Mouse (Mus musculus): Measurements from ENCODE around the gene Naglu.

Naglu gene

DNA sequence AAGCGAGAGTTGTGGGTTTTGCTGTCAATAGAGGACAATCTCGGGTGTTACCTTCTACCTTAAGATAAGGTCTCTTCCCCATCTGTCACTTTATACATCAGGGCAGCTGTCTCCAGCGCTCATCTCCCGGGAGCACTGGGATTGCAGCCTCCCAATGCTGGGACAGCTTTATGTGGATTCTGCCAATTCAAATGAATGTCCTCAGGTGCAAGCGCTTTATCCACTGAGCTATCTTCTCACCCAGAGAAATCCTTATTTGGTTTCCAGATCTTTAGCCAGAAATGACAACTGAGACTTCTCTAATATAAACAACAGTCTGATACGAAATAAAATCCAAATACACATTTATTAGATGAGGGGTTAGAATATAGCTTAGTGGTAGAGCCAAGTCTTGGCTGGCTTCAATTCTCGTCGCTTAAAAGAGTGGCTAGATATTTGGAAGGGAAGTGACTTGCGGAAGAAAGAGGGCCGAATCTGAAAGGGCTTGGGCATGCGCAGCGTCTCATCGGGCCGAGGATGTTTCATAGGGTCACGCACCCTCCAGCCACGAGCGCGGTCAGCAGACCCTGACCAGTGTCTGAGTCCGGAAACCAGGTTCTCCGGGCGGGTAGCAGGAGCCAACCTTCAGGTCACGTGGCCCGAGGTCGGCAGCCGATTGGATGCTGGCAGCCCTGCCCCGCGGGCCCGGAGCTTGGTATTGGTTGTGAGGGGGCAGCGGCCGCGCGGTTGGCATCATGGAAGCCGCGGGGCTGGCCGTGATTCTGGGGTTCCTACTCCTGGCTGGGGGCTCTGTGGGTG, at the start of gene Naglu:
Gene Naglu (plus strand): TSS at position 622 of the 798 bp plus-strand sequence.
- DNase-seq, result peak; percentile 97

DNA sequence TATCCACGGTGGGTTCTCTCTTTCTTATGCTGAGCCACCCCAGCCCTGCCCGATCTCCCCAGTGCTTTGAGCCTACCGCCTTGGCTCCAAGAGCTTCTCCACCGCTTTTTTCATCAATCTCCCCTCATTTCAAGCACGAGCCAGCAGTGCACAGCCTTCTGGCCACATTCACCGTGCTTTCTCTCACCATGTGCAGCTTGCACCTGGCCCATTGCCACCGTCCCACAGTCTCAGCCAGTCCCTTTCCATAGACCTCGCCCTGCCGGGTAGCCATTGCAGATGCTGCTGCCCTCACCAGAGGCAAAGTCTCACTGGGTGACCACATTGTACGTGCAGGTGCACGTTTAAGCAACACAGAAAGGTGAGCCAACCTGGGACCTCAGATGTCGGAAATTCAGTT, 46.4 kb upstream of the Naglu start:
- peak; percentile 79 for DNase-seq

DNA sequence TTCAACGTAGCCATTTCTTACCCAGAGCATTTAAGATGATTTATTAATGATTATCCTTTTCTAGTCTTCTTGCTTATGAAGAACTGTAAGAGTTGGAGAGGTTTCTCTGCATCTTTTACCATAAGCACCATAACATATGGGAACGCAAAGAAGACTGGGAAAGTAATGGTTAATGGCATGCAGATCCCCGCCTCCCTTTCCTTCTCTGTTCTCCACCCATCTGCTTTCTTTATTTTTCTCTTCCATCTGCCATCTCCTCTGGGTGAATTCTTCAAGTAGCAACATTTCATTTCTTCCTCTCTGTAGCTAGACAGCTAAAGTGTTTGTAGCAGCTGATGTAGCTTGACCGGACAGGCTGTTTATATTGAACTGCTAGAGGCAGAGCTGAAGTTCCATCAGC, 45.8 kb upstream of the Naglu start:
- DNase-seq, result no peak

DNA sequence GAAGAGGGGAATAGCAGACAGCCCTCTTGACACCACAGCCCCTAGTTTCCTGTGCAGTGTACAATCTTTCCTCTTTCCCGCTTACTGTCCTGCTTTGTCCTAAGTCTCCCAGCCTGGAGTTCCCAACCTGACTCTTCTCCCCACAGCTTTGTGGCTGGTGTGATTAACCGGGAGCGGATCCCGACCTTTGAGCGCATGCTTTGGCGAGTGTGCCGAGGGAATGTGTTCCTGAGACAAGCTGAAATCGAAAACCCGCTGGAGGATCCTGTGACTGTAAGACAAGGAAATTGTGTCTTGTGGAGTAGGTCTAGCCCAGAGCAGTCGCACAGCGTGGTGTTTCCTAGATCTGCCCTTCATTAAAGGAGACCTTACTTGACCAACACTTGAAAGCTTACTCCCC, 42.7 kb upstream of the Naglu start:
- DNase-seq, result no peak

DNA sequence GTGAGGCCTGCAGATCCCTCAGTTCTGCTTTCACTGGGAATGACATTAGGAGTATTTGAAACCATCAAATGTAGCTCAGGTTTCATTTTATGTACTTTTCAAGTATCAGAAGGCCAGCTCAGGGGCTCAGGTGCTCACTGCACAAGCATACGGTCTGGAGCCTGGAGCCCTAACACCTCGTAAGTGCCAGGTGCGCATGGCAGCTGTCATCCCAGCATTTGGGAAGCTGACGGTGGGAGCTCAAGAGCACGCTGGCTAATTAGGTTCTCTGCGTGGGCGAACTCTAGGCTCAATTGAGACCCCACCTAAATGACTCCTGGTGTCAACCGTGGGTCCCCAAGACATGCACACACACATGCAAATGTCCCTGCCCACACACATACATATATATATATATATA, 40.5 kb upstream of the Naglu start:
- peak; percentile 59 for DNase-seq

DNA sequence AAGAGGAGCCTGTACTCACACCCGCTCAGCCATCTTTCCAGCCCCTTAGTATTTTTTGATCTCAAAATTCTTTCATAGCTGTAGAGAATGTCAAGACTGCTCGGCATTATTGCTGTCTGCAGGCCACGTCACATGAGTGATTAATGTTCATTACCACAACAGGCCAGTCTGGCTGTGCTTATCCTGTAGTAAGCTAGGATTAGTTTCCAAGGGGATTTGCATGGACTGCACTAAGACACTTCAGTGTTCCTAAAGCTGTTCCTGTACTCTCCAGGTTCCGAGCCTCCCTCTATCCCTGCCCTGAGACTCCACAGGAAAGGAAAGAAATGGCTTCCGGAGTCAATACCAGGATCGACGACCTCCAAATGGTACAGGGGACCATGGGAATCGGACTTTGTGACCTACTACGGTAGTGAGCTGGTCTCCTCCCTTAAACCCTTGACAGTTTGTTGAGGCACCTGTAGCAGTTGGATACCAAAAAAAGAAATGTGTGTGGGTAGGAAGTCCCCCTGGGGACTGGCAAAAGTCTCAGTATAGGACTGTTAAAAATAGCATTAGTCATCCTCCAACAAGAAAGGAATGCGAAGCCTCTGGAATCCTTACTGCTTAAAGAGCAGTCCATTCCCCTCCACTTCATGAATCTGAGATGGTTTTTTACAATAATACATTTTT, 39.5 kb upstream of the Naglu start:
- DNase-seq, result no peak

DNA sequence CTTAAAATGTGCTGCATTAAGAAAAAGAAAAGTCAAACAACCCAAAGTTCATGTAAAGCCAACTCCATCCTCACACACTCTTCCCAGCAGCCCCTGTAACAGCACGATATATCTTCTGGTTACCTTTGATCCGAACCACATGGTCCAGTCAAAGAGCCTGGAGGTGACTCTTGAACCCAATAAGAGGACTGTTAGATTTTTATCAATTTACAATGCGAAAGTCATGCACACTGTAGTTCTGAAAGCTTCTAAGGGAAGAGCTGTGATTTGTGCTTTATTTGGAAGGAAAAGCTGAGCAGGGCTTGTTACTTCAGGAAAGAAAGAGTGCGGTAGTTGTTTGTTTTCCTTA, 39.0 kb upstream of the Naglu start:
- DNase-seq, result no peak

DNA sequence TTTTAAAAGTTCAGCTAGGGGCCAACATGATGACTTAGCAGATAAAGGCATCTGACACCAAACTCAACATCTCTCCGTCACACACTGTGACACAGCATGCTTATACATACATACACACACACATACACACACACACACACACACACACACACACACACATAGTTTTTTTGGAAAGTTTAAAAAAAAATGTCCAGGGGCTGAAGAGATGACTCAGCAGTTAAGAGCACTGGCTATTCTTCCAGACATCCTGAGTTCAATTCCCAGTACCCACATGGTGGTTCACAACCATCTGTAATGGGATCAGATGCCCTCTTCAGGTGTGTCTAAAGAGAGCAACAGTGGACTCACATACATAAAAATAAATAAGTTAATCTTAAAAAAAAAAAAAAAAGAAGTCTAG, 38.3 kb upstream of the Naglu start:
- DNase-seq, result no peak

DNA sequence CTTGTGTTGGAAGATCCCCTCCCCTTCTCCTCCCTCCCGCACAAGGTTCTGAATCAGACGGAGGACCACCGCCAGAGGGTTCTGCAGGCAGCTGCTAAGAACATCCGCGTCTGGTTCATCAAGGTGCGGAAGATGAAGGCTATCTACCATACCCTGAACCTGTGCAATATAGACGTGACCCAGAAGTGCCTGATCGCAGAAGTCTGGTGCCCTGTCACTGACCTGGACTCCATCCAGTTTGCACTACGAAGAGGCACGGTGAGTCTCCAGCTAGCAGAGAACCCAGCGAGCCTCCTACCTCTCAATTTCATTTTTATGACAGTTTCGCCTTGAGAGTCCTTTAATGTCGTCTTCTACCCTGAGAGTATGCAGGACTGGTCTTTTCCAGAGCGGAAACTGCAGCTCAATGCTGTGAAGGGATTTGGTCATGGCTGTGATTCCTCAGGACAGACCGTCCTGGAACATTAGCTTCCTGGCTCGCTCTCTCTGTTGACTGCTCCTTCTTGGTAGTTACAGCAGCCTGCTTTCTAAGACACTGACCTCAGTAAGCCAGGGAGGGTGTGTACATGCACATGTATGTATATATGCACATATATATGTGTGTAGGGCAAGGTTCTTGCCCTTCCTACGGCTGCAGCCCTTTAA, 35.8 kb upstream of the Naglu start:
- DNase-seq, result no peak

DNA sequence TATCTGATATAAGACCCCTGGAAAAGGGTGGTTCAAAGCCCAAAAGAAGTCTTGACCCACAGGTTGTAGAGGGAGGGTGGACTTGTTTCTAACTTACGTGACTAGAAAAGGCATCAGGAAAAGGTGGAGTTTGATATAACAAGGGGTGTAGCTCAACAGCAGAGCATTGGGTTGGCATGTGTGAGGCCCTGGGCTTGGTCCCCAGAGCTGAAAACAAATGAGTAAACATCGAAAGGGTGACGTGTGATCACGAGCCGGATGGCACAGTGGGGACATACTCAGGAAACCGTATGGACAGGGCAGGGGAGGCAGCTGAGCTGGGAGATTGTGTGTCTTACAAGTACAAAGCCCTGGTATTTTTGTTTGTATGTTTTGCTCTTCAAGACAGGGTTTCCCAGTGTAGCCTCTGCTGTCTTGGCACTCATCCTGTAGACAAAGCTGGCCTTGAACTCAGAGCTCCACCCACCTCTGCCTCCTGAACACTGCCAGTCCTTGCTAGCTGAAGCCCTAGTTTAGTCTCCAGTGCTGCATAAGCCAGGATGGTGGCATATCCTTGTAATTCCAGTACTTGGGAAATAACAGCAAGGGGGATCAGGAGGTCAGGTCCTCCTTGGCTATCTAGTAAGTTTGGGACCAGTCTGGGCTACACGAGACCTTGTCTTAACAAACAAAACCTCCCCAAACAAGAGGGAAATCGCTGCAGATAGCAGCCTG, 35.0 kb upstream of the Naglu start:
- DNase-seq, result no peak

DNA sequence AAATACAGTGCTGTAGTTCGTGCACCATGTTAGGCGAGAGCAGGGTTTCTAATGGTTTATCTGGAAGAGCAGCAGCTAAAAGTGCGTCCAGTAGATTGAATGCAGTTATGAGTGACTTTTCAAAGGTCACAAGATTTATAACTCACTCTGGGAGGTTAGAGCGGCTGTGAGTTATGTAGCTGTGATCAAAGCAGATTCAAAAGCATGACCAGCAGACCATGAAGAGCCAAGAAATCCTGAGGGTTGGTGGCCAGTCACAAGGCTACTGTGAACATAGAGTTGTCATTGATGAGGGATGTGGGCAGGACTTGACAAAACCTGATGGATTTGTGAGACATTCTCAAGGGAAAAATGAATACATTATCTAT, 34.5 kb upstream of the Naglu start:
- no peak for DNase-seq

DNA sequence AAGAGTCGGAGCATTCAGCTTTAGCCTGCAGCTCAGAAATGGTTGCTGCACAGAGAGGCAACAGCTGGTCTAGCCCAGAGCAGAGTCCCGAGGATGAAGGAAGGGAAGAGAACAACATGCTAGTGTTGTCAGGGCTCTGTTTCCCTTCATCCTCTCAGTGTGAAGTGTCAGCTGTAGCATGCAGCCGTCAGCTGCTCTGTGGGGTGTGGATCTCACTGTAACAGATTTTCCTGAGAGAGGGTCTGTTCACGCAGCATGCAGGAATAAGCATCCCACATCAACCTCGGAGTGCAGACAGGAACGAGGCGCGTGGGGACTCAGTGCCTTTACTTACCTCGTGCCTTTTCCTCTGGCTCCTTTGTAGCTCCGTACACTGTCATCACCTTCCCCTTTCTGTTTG, 32.0 kb upstream of the Naglu start:
- DNase-seq, result no peak

DNA sequence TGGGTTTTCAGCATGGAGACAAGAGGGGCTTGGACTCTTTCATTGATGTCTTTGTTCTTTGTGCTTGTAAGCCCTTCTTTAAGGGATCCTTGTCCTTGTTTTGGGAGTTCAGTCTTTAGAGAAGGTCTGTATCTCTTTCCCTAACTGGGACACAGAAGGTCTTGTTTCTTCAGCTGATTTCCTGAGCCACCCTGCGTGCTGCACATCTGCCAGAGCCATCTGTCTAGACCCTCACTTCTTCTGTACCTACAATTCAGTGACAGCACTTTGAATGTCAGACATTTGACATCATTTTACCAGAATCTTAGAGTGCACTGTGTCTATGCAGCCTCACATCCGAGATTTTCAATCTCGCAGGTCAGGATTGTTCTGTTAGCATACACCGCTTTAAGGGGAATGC, 24.0 kb upstream of the Naglu start:
- no peak for DNase-seq

DNA sequence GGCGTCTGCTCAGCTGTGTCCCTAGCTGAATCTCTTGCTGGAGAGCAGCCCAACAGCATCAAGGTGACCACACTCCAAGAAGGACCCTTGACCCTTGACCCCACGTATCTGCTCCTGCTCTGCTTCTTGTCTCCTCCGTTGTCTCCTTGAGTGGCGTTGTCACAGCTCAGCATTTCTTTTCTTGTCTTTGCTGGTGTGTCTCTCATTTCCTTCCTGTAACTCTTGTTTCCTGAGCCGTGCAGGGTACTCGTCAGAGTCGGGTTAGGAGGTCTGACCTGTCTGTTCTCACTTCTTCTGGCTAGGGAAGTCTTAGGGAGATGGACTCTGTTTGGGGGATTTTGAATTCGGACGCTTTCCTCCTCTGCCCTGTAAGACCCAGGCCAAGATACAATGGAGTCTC, 23.4 kb upstream of the Naglu start:
- no peak for DNase-seq

DNA sequence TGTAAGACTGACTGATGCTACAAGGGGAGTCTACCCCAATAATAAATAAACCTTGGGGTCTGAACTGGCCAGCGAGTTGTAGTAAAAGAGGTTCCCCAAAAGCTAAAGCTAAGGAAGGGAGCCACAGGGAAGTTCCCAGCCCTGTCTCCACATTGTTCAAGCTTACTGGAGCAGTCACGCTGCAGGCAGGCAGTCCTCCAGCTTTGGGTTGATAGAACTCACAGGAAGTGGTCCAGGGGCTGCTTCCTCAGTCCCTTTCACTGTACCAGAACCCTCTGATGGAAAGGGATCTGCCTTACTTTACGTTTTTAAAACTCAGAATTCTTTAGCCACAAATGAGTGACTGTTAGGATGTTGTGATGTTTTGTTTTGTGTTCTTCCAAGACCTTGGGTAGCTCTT, 22.3 kb upstream of the Naglu start:
- no peak for DNase-seq

DNA sequence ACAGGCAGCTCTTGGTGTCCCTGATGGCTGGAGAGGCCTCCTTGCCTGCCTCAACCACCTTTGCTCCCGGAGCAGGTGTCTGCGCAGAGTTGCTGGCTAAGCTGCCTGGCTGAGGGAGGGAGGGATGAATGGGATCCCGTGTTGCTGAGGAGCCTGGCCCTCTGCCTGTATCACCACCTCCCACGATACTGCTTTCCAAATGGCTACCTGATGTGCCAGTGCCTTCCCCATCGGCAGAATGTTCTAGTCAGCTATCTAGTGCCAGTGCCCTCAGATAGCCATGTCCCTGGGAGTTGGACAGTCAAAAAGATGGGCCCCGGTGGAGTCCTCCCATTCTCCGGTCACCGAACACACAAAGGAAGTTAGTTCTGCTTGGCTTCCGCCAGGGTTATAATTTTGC, 19.5 kb upstream of the Naglu start:
- DNase-seq, result peak; percentile 85

DNA sequence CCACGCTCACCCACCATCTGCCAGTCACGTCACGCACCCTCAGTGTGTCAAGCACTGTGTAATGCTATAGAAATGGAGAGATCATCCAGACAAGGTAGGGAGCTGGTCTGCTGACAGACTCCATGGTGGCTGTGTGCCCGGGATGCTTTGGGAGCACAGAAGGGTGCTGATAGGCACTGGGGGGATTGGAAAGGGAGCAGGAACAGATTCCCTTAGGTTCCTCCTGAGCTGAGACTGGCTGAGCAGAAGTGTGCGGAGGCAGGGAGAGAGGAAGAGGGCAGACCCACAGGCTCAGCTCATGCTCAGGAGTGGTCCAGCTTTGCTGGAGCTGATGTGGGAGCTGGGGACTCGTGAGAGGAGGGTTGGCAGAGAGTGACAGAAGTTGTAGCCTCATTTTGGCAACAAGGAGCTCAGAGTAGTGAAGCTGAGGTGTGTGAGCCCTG, 18.7 kb upstream of the Naglu start:
- peak; percentile 67 for DNase-seq

DNA sequence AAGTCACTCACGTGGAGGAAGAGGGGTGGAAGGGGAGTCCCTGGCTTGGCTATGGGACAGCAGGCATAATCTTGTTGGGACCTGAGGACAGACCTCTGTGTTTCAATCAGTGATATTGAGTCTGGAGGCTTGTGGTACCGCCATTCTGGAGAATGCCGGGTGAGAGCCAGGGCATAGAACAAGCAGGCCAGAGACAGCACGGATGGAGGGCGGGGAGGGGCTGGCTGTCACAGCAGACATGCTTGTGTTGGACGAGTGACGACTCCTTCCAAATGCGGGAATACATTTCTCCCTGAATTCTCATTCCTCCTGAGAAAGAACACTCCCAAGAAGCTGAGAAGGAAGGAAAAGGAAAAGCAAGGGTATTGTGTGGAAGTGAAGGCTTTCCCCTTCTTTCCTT, 18.2 kb upstream of the Naglu start:
- DNase-seq, result no peak

DNA sequence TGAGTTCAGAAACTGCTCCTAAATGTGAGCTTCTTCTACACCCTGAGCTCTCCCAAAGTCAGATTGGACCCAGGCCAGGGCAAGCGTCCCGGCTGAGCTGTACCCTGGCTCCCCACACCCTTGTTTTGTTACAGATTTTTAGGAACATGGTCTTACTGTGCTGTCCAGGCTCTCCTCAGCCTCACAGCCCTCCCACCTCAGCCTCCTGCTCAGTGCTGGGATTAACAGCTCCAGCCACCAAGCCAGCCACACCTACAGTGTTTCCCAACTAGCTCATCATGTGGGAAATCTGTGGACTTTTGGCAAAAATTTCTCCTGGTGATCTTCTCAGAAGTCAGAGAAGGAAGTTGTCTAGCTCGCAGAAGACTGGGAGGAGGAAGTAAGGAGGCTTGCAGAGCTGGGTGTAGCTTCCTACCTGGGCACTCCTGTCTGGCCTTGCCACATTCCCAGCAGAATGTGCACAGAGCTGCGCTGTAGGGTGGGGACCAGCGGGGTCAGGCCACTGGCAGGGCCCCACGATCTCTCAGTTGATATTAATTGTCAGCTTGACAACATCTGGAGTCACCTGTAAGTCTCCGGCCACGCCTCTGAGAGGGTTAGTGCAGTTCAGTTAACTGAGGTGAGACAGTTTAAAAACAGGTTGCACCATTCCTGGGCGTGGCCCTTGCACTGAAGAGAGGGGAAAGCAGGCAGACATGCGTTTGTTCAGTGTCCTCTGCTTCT, 16.9 kb upstream of the Naglu start:
- no peak for DNase-seq

DNA sequence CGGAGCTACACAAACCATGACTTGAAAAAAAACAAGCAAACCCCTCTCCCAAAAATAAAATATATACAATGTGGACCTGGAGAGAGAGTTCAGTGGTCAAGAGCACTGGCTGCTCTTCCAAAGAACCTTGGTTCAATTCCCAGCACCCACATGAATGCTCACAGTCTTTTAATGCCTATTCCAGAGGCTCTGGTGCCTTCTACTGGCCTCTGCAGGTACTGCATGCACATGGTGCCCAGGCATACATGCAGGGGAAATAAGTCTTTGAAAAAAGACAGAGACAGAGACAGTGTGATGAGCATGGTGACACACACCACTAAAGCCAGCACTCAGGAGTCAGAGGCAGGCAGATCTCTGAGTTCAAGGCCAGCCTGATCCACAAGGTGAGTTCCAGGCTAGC, 15.8 kb upstream of the Naglu start:
- peak; percentile 12 for DNase-seq

DNA sequence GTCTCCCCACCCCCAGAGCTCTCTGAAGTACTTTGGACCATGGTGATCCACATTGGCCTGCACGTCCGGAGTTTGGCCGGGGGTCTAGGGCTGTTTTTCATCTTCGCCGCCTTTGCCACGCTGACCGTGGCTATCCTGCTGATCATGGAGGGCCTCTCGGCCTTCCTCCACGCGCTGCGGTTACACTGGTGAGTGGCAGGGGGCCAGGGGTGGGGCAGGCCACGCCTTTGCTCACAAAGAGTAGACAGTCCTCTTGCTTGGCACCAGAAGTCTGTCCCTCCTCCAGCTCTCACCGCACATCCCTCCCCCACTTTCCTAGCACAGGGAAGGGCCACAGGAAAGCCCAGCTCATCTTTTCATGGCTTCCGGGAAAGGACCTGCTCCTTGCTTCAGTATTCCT, 14.4 kb upstream of the Naglu start:
- peak; percentile 29 for DNase-seq

DNA sequence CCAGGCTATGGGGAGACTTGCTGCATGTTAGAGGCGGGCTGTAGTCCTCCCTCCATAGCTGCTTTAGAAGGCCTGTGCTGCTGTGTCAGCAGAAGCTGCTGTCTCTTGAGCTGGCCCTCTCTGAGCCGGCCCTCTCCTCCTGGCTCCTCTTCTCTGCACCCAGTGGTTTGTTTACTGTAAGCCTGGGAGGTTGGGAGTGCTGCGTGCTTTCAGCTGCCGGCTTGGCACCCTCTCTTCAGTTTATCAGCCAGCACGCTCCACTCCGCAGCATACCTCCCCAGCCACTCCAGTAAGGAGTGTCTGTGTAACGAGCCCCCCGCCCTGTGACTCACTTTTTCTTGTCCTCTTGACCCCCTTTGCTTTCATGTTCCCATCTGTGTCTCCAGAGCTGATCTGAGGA, 12.9 kb upstream of the Naglu start:
- DNase-seq, result no peak

DNA sequence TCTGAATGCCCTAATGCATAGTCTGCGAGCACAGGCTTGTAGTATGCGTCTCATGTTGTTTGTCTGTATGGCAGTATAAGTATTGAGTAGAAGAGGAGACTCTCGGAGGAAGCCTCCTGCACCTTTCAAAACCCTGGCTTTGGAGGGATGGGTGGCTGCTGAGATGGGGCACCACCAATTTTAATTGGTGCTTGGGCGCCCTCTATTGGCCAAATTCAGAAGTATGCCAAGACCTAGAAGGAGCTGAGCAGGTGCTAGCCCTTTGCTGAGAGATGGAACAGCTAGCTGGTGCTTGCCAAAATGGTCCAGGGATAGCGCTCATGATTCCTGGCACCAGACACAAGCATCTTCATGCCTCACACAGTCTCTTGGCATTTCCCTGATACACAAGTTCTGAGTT, 12.0 kb upstream of the Naglu start:
- peak; percentile 89 for DNase-seq
